Mouse (Mus musculus) erythroid progenitor cell, adult 5-6 weeks (primary cell): ENCODE data around the gene Senp2. TPM values are rescaled to one million over a fixed set of nuclear protein-coding genes. Genes with fewer than 3 reads are reported as not detected.
"Not testable (repeated sequence)": the region's sequence is repeated elsewhere in the genome, so short reads cannot be mapped to it uniquely, and the experiment has no call there.

Experiments used
- ATAC-seq: replicated peaks from 2 replicates; pipeline ENCODE4 v1.8.0; 2016; ENCODE audit warnings: moderate number of reproducible peaks, mild to moderate bottlenecking, moderate TSS enrichment, inconsistent platforms; ENCODE audit not compliant: poor library complexity, low FRiP score, severe bottlenecking
- total RNA-seq, 2 experiments: library from RNA; stranded (forward) in 1 of 2; stranded (reverse) in 1 of 2; fragments of 150-400 nt in 1 of 2; fragments of 186-747, 209-891 nt in 1 of 2; gene quantifications; 2 replicates each; pipeline versions ENCODE4 v1.2.3 to v1.2.4; 2015 to 2017; ENCODE audit warnings: low replicate concordance in 2 of 2

The Senp2 gene
- total RNA-seq (2015; ENCODE audit: low replicate concordance) (84.3 and 107 TPM in 2 replicates), total RNA-seq (2017; ENCODE audit: low replicate concordance) (114 and 119 TPM in 2 replicates)

DNA sequence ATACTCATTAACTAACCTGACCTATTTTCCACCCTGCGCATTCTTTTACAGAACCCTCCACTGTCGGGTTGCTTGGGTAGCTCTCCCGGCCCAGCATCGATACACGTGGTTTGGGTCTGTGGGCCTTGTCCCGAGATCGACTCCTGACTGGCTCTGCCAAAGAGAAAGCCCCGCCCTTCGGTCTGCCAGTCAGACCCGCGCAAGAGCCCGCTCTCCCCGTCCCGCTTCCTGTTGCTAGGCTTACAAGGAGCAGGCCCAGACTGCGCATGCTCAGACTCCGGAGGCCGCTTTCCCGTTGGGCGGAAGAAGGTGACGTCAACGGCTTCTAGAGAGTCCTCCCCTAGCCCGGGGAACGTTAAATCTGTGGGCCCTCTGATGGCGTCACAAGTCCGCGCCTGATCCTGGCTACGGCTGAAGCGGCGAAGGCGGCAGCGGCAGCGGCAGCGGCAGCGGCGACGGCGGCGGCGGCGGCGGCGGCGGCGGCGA, at the start of gene Senp2:
Gene Senp2, plus strand, starts transcription at position 386 of the 486 bp plus-strand sequence.
- ATAC-seq, result peak; percentile 96

DNA sequence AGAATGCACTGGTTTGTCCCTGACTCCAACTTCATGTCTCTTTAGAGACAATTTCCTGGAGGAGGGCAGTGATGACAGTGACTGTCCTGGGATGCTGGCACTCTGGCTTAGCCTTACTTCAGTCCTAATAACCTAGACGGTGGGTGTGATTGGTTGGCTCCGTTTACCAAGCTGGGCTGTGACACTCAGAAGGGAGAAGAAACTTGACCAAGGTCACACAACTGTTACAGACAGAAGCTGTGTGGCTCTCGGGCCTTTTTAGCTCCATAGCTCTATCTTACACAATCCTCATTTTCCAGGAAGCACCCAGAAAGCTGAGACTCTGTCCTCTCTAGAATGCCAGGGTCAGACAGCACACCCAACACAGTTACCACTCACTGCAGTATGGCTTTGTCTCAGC, 43.7 kb upstream of the Senp2 start:
- no peak for ATAC-seq

DNA sequence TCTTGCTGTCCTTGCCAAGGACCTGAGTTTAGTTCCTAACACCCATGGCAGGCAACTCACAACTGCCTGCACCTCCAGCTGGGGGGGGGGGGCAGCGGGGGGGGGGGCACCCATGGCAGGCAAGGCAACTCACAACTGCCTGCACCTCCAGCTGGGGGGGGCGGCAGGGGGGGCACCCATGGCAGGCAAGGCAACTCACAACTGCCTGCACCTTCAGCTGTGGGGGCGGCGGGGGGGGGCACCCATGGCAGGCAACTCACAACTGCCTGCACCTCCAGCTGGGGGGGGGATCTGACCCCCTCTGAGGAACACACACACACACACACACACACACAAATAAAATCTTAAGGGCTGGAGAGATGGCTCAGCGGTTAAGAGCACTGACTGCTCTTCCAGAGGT, 39.4 kb upstream of the Senp2 start:
- no peak for ATAC-seq

DNA sequence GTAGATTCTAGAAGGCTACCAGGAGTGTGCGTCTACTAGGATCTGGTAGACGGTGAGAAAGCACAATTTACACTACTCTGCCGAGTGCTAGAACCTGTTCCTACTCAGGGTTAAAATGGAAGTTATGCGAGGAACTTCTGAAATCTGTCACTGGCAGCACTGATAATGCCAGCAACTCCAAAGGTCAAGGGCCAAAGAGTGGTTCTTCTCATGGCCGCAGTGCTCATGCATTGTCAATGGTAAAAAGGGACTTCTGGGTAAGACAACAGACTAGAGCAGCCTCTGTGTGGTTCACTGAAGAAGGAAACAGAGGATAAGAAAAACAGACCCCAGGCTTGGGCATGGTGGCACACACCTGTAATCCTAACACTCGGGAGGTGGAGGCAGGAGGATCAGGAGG, 38.7 kb upstream of the Senp2 start:
- ATAC-seq, result no peak

DNA sequence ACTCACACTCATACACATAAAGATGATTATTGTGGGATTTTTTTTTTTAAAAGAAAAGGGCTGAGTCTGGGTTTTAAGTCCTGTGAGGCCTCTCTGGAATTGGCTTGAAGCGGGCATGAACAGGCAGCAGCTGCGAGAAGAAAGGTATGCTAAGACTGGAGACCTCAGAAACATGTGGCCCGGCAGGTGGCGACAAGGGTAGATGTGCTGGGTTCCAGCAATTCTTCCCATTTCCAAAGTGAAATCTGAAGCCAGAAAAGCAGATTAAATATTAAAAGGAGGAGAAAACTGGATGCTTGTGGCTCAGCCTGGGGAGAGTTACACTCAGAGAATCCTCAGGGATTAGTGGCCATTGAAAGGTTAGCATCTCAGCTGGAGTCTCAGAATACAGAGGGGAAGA, 37.8 kb upstream of the Senp2 start:
- no peak for ATAC-seq

DNA sequence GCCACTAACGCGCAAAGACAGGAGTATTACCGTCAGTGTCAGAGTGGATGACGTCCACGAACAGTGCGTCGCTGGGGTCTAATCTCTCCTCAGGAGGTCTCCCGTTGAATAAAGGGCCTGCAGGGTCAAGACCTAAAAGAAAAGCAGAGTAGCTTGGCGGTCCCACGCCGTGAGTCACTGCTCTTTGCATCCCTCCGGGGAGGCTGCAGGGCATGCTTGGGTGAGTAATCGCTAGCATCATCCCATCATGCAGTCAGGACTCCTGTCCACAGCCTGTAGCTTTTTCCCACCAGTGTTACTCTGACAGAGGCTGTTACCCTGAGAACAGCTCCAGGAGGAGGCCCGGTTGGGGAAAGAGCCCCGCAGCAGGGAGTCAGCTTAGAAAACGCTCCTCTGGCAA, 33.1 kb upstream of the Senp2 start:
- ATAC-seq, result no peak

DNA sequence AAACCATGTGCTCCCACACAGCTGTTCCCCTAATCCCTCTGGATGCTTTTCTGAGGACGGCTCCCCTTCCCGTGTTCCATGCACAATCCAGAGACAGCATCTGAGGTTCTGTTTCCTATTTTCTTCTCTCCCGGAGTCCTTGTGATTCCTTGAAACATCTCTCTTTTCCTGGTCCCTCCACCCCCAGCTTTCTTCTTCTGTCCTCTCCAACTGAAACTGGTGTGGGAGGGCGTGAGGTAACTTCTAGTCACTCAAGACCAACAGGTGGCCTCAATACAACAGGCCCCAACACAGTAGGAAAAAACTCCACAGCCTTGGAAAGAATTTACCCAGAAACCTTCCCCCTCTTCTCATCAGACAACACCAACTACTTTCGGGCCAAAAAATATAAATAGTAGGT, 31.9 kb upstream of the Senp2 start:
- no peak for ATAC-seq

DNA sequence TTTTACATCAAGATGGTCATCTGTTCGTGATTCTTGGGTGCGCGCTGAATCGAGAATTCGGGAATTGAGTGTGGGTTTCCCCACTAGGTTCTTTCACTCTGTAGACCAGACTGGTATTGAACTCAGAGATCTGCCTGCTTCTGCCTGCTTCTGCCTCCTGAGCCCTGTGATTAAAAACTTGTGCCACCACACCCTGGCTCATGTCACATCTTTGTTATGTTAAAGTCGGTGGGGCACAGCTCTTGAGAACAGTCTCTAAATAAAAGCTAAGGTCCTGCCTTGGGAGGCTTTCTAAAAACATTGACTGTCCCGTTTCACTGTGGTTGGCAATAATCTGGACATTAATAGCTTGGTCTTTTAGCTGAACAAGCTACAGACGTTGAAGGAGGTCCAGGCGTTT, 26.1 kb upstream of the Senp2 start:
- ATAC-seq, result no peak

DNA sequence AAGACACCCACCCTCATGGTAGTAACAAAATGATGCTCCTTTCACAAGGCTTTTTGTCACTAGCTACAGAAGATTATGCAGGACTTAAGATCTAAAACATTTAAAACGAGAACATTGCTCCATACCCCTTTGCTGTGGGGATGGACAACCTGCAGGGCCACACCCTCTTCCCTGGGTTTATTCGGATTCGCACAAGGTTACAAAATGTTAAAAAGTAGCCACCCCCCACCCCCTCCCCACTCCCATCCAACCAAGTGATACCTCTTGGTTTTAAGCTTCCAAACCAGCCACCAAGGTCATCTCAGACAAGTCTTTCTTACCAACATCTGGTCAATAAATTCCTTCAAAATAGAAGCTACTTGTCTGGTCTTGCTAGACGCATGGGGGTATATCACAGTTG, 25.7 kb upstream of the Senp2 start:
- no peak for ATAC-seq

DNA sequence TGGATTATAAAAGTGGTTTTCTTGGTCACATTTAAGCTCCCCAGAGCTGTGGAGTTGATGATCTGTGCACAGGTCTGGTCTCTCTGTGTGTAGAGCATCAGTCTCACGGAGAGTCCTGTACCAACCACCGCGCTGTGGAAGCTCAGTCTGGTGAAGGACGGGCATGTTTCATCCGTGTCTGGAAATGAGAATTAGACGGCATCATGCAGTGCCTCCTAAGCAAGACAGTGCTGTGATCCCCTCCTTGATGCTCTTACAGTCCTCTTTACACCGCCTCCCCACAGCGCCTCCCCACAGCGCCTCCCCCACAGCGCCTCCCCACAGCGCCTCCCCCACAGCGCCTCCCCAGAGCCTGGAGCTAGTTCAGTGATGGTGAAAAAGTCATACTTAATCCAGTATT, 25.2 kb upstream of the Senp2 start:
- no peak for ATAC-seq

DNA sequence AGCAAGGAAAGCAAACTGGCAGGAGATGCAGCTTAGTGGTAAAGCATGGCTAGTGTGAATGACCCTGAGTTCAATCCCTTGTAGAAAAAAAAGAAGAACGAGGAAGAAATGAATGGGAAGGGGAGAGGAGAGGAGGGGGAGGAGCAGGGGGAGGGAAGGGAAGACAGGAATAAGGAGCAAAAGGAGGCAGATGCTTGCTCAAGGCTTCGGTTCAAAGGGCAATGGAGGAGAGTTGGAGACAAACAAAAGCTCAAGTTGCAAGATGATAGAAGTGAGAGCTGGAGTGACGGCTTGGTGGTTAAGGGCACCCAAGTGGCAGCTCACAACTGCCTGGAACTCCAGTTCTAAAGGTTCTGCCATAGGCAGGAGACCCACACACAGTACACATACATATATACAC, 23.1 kb upstream of the Senp2 start:
- ATAC-seq, result no peak

DNA sequence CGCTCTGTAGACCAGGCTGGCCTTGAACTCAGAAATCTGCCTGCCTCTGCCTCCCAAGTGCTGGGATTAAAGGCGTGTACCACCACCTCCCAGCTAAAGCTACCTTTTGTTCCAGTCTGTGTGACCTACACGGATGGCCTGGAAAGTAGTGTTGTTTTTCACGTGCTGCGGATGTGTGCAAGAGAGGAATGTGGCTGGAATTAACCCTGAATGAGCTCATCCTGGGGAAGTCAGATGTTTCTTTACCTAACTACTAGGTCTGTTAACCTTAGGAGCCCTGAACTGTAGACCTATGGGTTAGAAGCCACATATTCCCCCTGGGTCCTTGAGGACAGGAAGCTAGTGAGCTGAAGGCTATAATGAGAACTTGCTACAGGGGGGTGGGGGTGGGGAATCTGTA, 21.3 kb upstream of the Senp2 start:
- ATAC-seq, result no peak

DNA sequence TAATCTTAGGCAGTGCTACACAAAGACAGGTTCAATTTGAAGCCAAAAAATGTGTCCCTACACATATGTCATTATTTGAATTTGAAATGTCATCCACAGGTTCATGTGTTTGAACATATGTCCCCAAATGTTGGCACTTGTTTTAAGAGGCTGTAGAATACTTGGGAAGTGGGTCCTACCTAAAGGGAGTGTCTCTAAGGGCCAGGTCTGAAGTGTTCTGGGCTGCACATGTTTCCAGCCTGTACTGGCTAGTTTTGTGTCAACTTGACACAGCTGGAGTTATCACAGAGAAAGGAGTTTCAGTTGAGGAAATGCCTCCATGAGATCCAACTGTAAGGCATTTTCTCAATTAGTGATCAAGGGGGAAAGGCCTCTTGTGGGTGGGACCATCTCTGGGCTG, 18.4 kb upstream of the Senp2 start:
- ATAC-seq, result not testable (repeated sequence)

DNA sequence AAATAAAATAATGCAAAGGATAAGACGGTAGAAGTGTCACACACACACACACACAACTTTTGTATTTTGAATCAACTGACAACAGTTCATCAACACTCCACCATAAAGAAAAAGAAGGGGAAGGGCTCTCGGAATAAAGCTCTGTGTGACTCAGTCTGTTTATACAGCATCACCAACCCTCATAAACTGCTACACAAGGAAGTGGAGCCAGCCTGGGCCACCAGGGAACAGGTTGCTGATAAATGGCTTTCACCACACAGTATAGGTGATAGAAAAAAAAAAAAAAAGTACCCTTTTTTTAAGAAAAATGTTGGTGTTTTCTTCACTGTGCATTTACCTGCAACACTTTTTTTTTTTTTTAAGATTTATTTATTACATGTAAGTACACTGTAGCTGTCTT, 17.5 kb upstream of the Senp2 start:
- ATAC-seq, result no peak

DNA sequence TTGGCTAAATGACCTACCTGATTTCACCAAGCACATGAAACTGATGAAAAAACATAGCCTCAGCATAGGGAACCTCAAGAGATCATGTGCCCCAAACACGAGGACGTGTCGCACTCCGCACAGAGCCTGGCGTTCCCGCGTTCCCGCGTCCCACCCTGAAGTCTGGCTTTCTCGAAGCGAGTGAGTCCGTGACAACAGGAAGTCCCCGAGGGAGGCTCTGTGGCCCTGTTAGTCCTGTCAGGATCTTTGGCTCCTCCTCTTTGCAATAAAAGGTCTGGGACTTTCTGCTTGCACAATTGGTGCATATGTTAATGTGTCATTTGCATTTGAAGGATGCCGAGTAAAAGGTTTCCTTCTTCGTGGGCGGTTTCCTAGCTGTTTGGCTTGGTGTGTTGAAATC, 14.0 kb upstream of the Senp2 start, which contains the start of gene Liph:
Gene Liph, minus strand, starts transcription at position 360 of the 400 bp plus-strand sequence.
- ATAC-seq, result peak; percentile 38

DNA sequence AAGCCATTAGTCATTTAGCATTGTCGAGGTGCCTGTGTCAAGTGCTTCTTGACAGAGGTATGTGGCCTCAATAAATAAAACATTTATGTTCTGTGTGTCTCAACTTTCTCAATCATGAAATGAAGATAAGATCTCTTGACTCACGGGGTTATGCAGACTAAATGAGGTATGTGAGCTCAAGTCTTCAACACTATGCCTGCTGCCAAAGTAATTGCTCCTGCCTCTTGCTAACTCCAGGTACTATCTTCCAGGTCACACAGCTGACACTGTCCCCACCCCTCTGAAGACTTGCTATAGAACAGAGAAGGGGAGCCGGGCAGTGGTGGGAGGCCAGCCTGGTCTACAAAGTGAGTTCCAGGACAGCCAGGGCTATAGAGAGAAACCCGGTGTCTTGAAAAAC, 12.9 kb upstream of the Senp2 start:
- ATAC-seq, result peak; percentile 53

DNA sequence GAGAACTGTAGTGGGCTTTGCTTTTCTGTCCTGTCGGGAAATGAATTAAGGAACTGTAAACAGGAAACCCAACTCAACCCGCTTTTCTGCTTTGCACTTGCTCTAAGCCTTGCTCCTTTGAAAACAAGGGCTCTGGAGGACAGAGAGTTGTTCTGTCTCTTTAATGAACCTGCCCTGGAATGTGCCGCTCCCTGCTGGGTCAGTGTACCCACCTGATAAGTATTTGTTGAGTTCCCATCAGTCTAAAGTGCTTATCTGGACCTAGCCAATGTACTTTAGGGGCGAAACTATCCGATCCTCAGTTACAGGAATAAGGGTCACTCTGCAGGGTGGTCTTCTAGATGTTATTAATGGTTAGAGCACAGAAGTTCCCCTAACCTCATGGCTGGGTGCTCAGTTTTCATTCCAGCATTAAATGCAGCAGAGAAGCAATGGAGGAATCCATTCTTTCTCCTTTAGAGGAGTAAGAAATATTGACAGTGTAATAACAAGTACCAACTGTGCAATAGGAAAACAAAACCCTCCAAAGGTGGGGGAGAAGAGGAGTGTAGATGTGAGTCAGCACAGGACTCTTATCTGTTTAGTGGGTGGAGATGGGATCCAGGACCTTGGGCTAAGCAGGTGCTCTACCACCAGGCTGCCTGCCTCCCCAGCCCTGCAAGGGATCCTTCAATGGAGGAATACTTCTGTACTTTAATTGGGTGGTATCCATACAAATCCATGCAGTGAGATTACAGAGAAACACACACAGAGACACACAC, 12.2 kb upstream of the Senp2 start:
- peak; percentile 91 for ATAC-seq

DNA sequence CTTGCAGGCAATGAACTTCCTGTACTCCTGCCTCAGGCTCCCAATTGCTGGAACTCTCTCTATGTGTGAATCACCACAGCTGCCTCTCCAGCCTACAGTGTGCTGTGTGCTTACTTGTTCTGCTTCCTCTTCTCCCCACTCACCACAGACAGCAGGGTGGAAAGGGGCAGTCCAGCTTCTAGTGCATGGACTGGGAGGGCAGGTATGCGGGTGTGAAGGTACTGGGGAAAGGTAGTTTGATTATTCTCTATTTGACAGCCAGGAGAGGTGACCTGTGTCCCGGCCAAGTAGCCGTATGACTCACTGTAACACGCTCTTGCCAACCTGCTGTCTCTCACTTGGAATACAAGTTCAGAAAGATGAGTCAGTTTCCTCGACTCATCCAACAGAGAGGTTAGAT, 11.2 kb upstream of the Senp2 start:
- ATAC-seq, result no peak

DNA sequence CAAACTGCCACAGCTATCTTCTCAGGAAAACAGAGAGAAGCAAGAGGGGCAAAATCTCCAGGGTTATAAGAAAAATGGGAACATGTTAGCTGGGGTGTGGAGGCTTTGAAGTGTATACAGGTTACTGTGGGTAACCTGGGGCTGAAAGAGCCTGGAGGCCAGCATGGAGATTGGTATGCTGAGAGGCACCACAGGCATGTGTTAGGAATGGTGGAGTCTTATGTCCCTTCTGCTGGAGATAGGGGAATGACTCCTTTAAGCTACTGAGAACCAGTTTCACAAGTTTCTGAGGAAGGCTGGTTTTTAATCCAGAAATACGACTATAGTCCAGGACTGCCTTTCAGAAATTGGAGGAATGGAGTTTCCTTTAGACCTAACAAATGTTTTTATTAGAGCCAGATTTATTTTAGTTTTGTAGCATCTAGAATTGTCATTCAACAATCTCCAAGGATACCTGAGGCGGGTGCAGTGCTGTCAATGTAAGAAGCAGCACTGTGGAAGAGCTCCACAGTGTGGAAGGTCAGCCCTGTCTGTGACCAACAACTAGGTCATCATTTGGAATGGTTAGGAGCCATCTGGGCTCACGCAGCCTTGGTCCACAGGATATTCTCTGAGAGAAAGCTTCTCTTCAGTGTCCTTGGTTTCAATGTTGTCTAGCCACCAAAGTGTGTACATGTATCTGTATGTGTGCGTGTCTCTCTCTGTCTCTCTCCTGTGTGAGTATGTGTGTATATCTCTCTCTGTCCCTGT, 9.2 kb upstream of the Senp2 start:
- ATAC-seq, result no peak

DNA sequence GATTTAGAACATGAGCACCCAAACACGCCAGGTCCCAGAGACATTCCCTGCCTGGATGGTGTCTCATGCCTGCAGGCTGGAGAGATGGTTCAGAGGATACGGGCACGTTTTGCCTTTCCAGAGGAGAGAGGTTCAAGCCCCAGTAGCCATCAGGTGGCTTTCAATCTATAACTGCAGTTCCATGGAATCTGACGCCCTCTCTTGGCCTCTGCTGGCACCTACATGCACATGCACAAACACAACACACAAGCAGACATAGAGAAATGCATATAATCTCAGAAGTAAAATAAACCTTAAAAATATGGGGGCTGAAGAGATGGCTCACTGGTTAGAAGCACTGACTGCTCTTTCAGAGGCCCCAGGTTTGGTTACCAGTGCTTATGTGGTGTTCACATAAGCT, 8.1 kb upstream of the Senp2 start:
- ATAC-seq, result no peak

DNA sequence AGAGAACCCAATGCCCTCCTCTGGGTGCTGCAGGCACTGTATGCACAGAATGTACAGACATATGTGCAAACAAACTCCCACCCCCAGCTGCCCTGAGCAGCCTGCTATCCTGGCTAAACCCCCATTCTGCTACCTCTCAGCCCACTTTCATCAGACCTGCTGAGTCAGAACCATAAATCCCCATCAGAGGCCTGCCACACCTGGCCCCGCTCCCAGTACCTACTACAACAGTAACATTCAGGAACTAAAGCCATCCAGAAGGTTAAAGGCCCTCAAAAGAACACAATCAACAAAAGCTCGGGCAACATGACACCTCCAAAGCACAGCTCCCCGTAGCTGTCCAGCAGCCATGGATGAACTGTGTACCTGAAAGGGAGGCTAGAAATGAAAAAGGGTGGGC, 7.7 kb upstream of the Senp2 start:
- ATAC-seq, result no peak
